Mouse (Mus musculus) limb, embryonic 10.5 days (tissue): ENCODE data around the gene Mat1a. TPM values are rescaled to one million over a fixed set of nuclear protein-coding genes. Genes with fewer than 3 reads are reported as not detected.

Experiments
- DNase-seq: peaks from one replicate; pipeline ENCODE4 v3.0.0-alpha.2; 2017; ENCODE audit warnings: low spot score
- H3K27ac ChIP-seq: fragments of 300-500 bp; sonication (generic); 2 replicates; pipeline ENCODE4 v1.5.1; 2016; ENCODE audit warnings: mild to moderate bottlenecking
- H3K27me3 ChIP-seq: fragments of 300-500 bp; sonication (generic); 2 replicates; pipeline ENCODE4 v1.6.1; 2016; ENCODE audit warnings: low read depth, mild to moderate bottlenecking; ENCODE audit not compliant: poor library complexity, severe bottlenecking
- H3K36me3 ChIP-seq: fragments of 300-500 bp; sonication (generic); 2 replicates; pipeline ENCODE4 v1.6.1; 2016; ENCODE audit warnings: mild to moderate bottlenecking, moderate library complexity
- H3K4me1 ChIP-seq: fragments of 300-500 bp; sonication (generic); 2 replicates; pipeline ENCODE4 v1.6.1; 2016
- H3K4me3 ChIP-seq: fragments of 300-500 bp; sonication (generic); 2 replicates; pipeline ENCODE4 v1.5.1; 2016; ENCODE audit warnings: mild to moderate bottlenecking, moderate library complexity
- H3K9me3 ChIP-seq: fragments of 300-500 bp; sonication (generic); replicated peaks from 2 replicates; pipeline ENCODE4 v1.6.1; 2016; ENCODE audit warnings: mild to moderate bottlenecking
- WGBS: fragments of 180-500 bp; shearing (Covaris S2); methylation state at CpG from one replicate; pipeline ENCODE4 v1.1.7; 2016; 5-methylcytosine and 5-hydroxymethylcytosine counted together
- polyA plus RNA-seq: library from polyadenylated mRNA; unstranded; fragments of >200 nt; fragmentation: Nextera tagmentation; extraction: Ambion mirVana; gene quantifications from 2 replicates; pipeline ENCODE4 v1.2.1, GENCODE M21; 2016

Mat1a gene
- polyA plus RNA-seq = not detected in 2 replicates

DNA sequence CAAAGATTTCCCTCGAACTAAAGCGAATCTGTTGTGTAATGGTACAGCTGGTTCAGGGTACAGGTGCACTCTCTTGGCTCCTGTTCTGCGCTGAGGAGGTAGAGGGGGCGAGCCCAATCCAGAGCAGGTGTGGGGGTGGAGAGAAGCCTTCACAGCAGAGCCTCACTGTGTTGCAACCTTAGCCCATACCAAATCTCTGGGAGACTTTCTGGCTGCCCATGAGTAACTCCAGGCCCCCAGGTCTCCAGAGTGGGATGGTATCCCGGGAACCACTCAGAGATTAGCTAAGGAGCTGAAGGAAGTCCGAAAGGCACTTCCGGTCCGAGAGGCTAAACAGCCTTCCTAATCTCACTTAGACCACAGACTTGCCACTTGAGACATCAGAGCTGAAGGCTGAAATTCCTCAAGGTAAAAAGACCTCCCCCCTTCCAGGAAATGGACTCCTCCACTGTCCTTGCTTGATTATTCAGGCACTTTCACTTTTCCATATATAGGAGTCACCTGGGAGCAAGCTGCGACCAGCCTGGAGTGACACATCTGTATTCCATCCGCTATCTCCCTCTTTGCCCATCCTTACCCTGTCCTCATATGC is at the start of gene Mat1a:
TSS of gene Mat1a (plus strand) at position 183 of the 592 bp plus-strand sequence.
- Histone ChIP-seq H3K27me3 (no peaks in the 10 kb centered on the region), H3K9me3 (no peaks in the 10 kb centered on the region), H3K4me3 (no peak within 1 kb of the TSS), H3K27ac (no peak within 1 kb of the TSS), H3K36me3 (no peaks in the 10 kb centered on the region), H3K4me1 (no peaks in the 10 kb centered on the region)
- WGBS = 68% methylated on average over 10 of the region's 10 CpGs
- DNase-seq = no peak

GRCm38 (mm10) chr14:41065168-41065567 is 39.7 kb upstream of the Mat1a start:
- DNase-seq = no peak
- no peaks in the 10 kb centered on the region for H3K36me3 ChIP-seq
- H3K4me3 ChIP-seq = no peak overlapping the region
- H3K27ac ChIP-seq = no peak overlapping the region
- H3K27me3 ChIP-seq = no peaks in the 10 kb centered on the region
- 33% methylated on average over 2 of the region's 2 CpGs for WGBS
- H3K9me3 ChIP-seq = no peaks in the 10 kb centered on the region
- no peaks in the 10 kb centered on the region for H3K4me1 ChIP-seq

- H3K36me3 ChIP-seq = no peaks in the 10 kb centered on the region
- H3K4me1 ChIP-seq = no peaks in the 10 kb centered on the region
- H3K4me3 ChIP-seq = no peak overlapping the region
- no peak overlapping the region for H3K27ac ChIP-seq
- H3K27me3 ChIP-seq = no peaks in the 10 kb centered on the region
- WGBS = 10% methylated on average over 1 of the region's 1 CpGs
- no peak for DNase-seq
- no peaks in the 10 kb centered on the region for H3K9me3 ChIP-seq
Measured at GRCm38 (mm10) chr14:41066416-41066815, 38.4 kb upstream of the Mat1a start.

DNA sequence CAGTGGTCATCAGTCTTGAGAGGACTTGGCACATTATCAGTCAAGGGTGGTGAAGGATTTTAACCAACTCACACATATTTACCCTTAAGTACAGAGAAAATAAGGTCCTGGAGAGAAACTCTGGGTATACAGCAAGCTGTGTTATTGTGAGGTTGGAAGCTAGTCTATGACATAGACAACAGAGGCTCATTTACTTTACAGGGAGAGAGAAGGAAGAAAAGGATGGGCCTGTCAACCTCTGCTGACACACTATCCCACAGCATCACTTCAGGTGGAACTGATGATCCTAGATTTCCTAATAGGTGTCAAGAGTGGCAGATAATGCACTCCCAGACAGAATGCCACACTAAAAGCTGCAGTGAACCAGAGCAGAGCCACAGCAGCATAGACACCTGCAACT is 35.7 kb upstream of the Mat1a start, which contains the start of gene Dydc2:
TSS of gene Dydc2 (minus strand) at position 101 of the 400 bp plus-strand sequence.
- no peaks in the 10 kb centered on the region for H3K9me3 ChIP-seq
- no peak for DNase-seq
- no peak within 1 kb of the TSS for H3K27ac ChIP-seq
- H3K4me3 ChIP-seq = no peak within 1 kb of the TSS
- no peaks in the 10 kb centered on the region for H3K36me3 ChIP-seq
- H3K4me1 ChIP-seq = peaks cover 7% of the 10 kb centered on the region
- peaks cover 7% of the 10 kb centered on the region; the same call in 1 of the 2 replicates for H3K27me3 ChIP-seq

DNA sequence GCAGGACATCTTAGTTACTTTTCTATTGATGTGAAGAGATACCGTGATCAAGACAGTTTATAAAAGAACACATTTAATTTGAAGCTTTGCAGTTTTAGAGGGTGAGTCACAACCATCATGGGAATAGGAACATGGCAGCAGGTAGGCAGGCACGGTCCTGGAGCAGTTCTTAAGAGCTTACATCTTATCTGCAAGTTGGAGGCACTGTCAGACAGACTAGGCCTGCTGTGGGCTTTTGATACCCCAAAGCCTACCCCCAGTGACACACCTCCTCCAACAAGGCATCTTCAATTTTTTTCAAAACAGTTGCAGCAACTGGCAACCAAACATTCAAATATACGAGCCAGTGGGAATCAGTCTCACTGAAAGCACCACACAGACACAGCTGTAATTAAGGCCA is 34.5 kb upstream of the Mat1a start:
- Histone ChIP-seq H3K36me3 (no peaks in the 10 kb centered on the region), H3K9me3 (no peaks in the 10 kb centered on the region), H3K4me3 (no peak overlapping the region), H3K27me3 (peaks cover 7% of the 10 kb centered on the region; the same call in 1 of the 2 replicates), H3K27ac (no peak overlapping the region), H3K4me1 (peaks cover 7% of the 10 kb centered on the region)
- no peak for DNase-seq
- WGBS = 82% methylated on average over 3 of the region's 3 CpGs

DNA sequence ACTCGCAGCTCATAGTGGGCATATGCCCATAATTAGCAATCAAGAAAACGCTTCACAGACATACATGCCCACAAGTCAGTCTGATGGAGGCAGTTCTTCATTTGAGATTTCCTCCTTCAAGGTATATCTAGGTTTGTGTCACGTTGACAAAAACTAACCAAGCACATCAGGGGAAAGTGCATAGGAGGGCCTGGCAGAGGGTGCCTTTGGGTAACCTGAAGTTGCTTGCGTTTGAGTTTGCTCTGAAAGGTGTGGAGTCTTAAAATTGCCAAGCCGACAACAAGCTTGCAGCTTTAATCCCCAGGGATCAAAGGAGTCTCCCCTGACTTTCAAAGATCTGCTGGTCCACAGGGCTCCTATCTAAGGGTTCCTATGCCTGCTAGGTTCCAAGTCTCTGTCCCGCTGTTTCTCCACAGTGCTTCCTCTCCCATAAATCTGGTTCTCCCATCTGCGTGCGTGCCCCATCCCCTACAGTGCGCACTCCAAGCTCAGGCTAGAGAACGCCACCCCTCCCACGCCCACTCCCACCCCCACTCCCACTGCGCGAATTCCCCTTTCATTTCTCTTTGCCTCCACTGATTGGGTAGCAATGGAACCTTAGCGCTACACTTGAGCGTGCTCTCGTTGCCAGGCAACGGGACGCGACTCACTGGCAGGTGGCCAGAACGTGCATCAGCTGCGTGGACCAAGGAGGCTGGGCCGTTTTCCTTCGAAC is 32.4 kb upstream of the Mat1a start, which contains the start of gene Dydc1:
TSS of gene Dydc1 (plus strand) at position 683 of the 715 bp plus-strand sequence.
- peak within 1 kb of the TSS; percentile 49 for H3K4me3 ChIP-seq
- no peaks in the 10 kb centered on the region for H3K36me3 ChIP-seq
- 14% methylated on average over 23 of the region's 23 CpGs for WGBS
- H3K27ac ChIP-seq = no peak within 1 kb of the TSS
- peaks cover 7% of the 10 kb centered on the region; the same call in 1 of the 2 replicates for H3K27me3 ChIP-seq
- peak; percentile 67 for DNase-seq
- H3K4me1 ChIP-seq = peaks cover 7% of the 10 kb centered on the region
- no peaks in the 10 kb centered on the region for H3K9me3 ChIP-seq

DNA sequence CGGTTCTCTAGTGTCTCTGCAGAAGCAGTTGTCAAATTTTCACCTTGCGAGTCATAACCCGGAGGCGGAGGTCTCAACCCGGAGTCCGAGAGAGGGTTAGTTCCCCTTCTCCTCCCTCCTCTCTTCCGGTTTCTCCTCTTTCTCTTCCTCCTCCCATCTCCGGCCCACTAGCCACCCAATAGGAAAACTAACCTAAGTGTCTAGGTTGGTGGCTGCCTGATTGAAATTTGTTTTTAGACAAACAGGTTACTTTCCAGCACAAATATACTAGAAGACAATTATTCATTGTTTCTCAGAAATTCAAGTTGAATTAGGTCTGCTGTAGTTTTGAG is 31.9 kb upstream of the Mat1a start:
- Histone ChIP-seq H3K36me3 (no peaks in the 10 kb centered on the region), H3K27me3 (peaks cover 7% of the 10 kb centered on the region; the same call in 1 of the 2 replicates), H3K4me3 (peak overlapping the region; percentile 49), H3K4me1 (peaks cover 7% of the 10 kb centered on the region), H3K9me3 (no peaks in the 10 kb centered on the region), H3K27ac (no peak overlapping the region)
- no peak for DNase-seq
- 4% methylated on average over 8 of the region's 8 CpGs for WGBS

DNA sequence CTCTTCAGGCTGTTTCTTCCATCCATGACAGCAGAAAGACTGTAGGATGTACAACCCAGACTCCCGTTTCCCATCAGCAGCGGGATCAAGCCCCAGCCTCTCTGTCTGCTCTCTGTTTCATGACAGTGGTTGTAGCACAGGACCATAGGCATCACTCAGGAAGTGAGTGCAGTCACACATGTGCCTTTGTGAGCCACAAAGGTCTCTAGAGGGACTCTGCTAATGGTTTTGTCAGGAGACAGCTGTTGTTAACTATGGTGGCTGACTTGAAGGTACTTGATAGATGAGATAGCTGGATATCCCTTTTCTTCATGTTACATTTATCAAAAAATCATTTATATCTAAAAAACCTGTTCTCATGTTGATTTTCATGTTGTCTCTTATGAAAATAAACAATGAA is 22.4 kb upstream of the Mat1a start:
- H3K27me3 ChIP-seq = no peaks in the 10 kb centered on the region
- H3K27ac ChIP-seq = no peak overlapping the region
- no peaks in the 10 kb centered on the region for H3K9me3 ChIP-seq
- no peaks in the 10 kb centered on the region for H3K36me3 ChIP-seq
- no peak overlapping the region for H3K4me3 ChIP-seq
- no peaks in the 10 kb centered on the region for H3K4me1 ChIP-seq
- no peak for DNase-seq
- 85% methylated on average over 2 of the region's 2 CpGs for WGBS

DNA sequence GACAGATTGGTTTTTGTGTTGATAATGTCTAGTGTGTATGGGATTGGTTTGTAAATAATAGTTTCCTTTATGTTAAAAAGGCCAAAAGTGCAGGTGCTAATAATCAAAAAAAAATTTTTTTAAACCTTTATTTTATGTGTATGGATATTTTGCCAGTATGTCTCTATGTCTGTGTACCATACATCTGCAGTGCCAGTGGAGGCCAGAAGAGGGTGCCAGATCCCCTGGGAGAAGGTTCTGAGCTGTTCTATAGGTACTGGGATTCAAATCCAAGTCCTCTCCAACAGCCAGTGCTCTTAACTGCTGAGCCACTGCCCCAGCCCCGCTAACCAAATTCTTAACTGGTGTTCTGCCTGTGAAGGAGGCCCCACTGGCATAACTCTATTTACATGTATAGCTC is 17.3 kb upstream of the Mat1a start:
- Histone ChIP-seq H3K27ac (no peak overlapping the region), H3K4me1 (no peaks in the 10 kb centered on the region), H3K9me3 (no peaks in the 10 kb centered on the region), H3K36me3 (no peaks in the 10 kb centered on the region), H3K27me3 (no peaks in the 10 kb centered on the region), H3K4me3 (no peak overlapping the region)
- WGBS = 69% methylated on average over 1 of the region's 1 CpGs
- DNase-seq = no peak

DNA sequence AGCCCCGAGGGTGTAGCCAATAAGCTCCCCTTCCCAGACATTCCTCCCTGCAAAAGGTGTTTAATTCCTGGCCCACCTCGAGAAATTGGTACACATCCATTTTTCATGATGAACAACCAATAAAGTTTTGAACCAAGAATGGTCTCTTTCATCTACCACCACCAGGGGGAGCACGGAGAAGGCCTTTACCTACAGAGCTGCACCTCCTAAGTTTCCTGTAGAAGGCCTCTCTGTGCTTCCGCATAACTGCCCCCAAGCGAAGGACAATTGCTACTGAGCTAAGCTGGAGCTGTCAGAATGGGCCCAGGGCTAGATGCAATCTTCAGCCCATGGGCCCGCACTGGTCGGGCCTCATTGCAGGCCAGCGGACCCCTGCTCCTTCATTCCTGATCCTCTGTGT is 14.1 kb upstream of the Mat1a start:
- H3K27me3 ChIP-seq = no peaks in the 10 kb centered on the region
- H3K4me3 ChIP-seq = no peak overlapping the region
- DNase-seq = peak; percentile 32
- no peaks in the 10 kb centered on the region for H3K9me3 ChIP-seq
- no peaks in the 10 kb centered on the region for H3K4me1 ChIP-seq
- no peaks in the 10 kb centered on the region for H3K36me3 ChIP-seq
- 52% methylated on average over 8 of the region's 8 CpGs for WGBS
- no peak overlapping the region for H3K27ac ChIP-seq

DNA sequence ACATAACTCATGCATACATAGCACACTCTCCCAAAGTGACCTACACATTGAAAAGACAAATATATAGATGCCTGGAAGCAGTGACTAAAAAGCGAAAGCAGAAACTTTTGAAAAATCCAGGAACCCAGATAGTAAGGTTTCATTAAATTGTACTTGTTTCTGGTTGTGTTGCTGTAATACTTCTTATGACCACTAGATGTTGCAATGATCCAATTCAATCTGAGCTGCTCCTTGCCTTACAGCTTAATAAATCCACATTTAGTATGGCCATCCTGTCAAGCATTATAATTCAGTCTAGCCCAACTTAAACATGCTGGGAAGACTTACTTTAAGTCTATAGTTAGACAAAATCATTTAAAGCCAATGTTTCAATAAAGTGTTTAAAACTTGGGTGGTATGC is 10.7 kb upstream of the Mat1a start:
- H3K4me3 ChIP-seq = no peak overlapping the region
- H3K36me3 ChIP-seq = no peaks in the 10 kb centered on the region
- no peaks in the 10 kb centered on the region for H3K9me3 ChIP-seq
- H3K27me3 ChIP-seq = no peaks in the 10 kb centered on the region
- WGBS = 78% methylated on average over 1 of the region's 1 CpGs
- H3K4me1 ChIP-seq = no peaks in the 10 kb centered on the region
- DNase-seq = no peak
- H3K27ac ChIP-seq = no peak overlapping the region

- Histone ChIP-seq H3K27ac (no peak overlapping the region), H3K4me3 (no peak overlapping the region), H3K9me3 (no peaks in the 10 kb centered on the region), H3K36me3 (no peaks in the 10 kb centered on the region), H3K27me3 (no peaks in the 10 kb centered on the region), H3K4me1 (no peaks in the 10 kb centered on the region)
- WGBS = 91% methylated on average over 3 of the region's 3 CpGs
- DNase-seq = no peak
Measured at GRCm38 (mm10) chr14:41096296-41096860, 8.5 kb upstream of the Mat1a start.

DNA sequence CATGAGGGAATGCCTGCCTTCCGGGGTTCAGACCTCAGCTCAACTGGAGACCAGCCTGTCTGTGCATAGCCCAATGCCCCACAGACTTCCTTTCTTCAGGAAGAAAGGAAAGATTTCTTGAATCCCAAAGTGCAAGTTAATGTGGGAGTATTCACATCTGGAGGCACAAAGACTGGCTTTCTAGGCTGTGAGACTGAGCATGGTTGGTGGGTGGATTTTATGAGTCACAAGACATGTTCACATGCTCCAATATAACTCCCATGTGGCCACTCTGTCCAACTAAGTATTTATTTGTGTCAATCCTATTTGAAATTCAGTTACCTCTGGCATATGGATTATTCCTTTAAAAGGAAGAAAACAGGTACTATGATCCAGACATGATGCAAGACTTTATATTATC is 6.1 kb upstream of the Mat1a start:
- no peak overlapping the region for H3K4me3 ChIP-seq
- H3K9me3 ChIP-seq = no peaks in the 10 kb centered on the region
- 95% methylated on average over 1 of the region's 1 CpGs for WGBS
- H3K27me3 ChIP-seq = no peaks in the 10 kb centered on the region
- DNase-seq = no peak
- H3K27ac ChIP-seq = no peak overlapping the region
- no peaks in the 10 kb centered on the region for H3K36me3 ChIP-seq
- H3K4me1 ChIP-seq = no peaks in the 10 kb centered on the region
